Comparison of ENCODE assay signal across 8 mouse cellular contexts in the genomic region with DNA sequence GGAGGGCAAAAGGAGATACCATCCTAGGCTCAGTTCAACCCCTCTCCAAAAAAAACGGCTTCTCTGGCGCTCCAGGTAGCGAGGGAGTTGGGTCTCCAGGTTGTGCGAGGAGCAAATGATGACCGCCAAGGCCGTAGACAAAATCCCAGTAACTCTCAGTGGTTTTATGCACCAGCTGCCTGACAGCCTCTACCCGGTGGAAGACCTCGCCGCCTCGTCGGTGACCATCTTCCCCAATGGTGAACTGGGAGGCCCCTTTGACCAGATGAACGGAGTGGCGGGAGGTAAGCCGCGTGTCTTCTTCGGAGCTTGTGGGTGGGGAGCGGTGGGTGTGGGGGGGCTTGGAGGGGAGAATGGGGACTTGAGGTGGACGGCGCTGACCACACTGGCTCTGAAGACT. TPM values are rescaled to one million over a fixed set of nuclear protein-coding genes. Genes with fewer than 3 reads are reported as not detected.
DNase-seq lines count a peak whose midpoint lies in the region; ATAC-seq and TF ChIP-seq lines count a peak whose summit lies in the region.

No protein-coding gene starts in this region.

- peaks cover 21% of the 10 kb centered on the region for H3K27me3 ChIP-seq in spleen, adult 2 months (ENCODE audit: control insufficient read depth, insufficient read depth, low read length)
- peaks cover 100% of the 10 kb centered on the region for H3K27me3 ChIP-seq in hindbrain, embryonic 14.5 days (ENCODE audit: control insufficient read depth, insufficient read depth, low read length)

- no peak for TF ChIP-seq CTCF in spleen, adult 2 months (IDR thresholded peaks at IDR 0.05; ENCODE audit: extremely low read depth, insufficient read depth, insufficient read length, insufficient replicate concordance)

- ATAC-seq in CD4-positive, CD25-positive, alpha-beta regulatory T cell, adult 4 months = no peak
- ATAC-seq in hindbrain, embryonic 14.5 days (ENCODE audit: low FRiP score) = no peak

- H3K9ac ChIP-seq in hindbrain, embryonic 14.5 days = no peak overlapping the region

- 3% methylated on average over 19 of the region's 19 CpGs for WGBS in spleen, adult 2 months
- under 1% methylated on average over 19 of the region's 19 CpGs for WGBS in hindbrain, embryonic 14.5 days
- WGBS in macrophage (ENCODE audit: missing documents) = 2% methylated on average over 19 of the region's 19 CpGs

- peak overlapping the region; percentile 93 for H3K4me2 ChIP-seq in hindbrain, embryonic 14.5 days (replicated peaks)

- H3K79me2 ChIP-seq in macrophage (ENCODE audit: inconsistent target) = no peaks in the 10 kb centered on the region

- peaks cover 5% of the 10 kb centered on the region for H3K4me1 ChIP-seq in spleen, adult 2 months (ENCODE audit: control insufficient read depth, insufficient read depth, insufficient read length)
- H3K4me1 ChIP-seq in hindbrain, embryonic 14.5 days (replicated peaks; ENCODE audit: control insufficient read depth, insufficient read depth, low read length) = peaks cover 27% of the 10 kb centered on the region

- no peaks in the 10 kb centered on the region for H3K9me3 ChIP-seq in hindbrain, embryonic 14.5 days (ENCODE audit: control insufficient read depth, low read length)

- peak; percentile 48 for DNase-seq in CD4-positive, CD25-positive, alpha-beta regulatory T cell, adult 2 months (ENCODE audit: low read depth, low spot score)
- DNase-seq in spleen, adult 2 months (ENCODE audit: low read depth in 1 of 2, low spot score in 2 of 2) = peak in 1 of 2 experiments; percentile 10
- DNase-seq in spleen, postnatal 4 days (ENCODE audit: low spot score in 2 of 2) = no peak
- no peak for DNase-seq in hindbrain, embryonic 14.5 days (ENCODE audit: low spot score)
- peak; percentile 48 for DNase-seq in thymus, postnatal 4 days
- DNase-seq in adipocyte (ENCODE audit: low spot score) = no peak

- H3K4me3 ChIP-seq in spleen, adult 2 months (ENCODE audit: extremely low read depth, insufficient read depth, insufficient read length) = peak overlapping the region; percentile 75
- H3K4me3 ChIP-seq in hindbrain, embryonic 14.5 days (replicated peaks; ENCODE audit: low read length) = peak overlapping the region; percentile 59
- H3K4me3 ChIP-seq in macrophage (ENCODE audit: inconsistent target) = peak overlapping the region; percentile 55

- TF ChIP-seq POLR2A in spleen, adult 2 months (IDR thresholded peaks at IDR 0.05; ENCODE audit: low read depth, low read length) = no peak

- H3K36me3 ChIP-seq in spleen, adult 2 months (ENCODE audit: control insufficient read depth, insufficient read depth, low read length) = 0 out of 2 replicates have a peak, but pooled peaks cover 3% of the 10 kb centered on the region
- 0 out of 2 replicates have a peak, but pooled peaks cover 4% of the 10 kb centered on the region for H3K36me3 ChIP-seq in hindbrain, embryonic 14.5 days (replicated peaks; ENCODE audit: control insufficient read depth, insufficient read depth)
- no peaks in the 10 kb centered on the region for H3K36me3 ChIP-seq in macrophage (ENCODE audit: inconsistent target)

- H3K27ac ChIP-seq in spleen, adult 2 months (ENCODE audit: insufficient read depth, low read length) = no peak overlapping the region
- H3K27ac ChIP-seq in hindbrain, embryonic 14.5 days = no peak overlapping the region
- 0 out of 2 replicates have a peak overlapping the region, but pooled peaks have one; percentile 37 for H3K27ac ChIP-seq in macrophage

RNA-seq across cellular contexts. Expression of a gene that starts 2.8 kb away (rescaled TPM):
- 10 to 100 TPM; 49.2 to 69.1 TPM for polyA plus RNA-seq in CD4-positive, CD25-positive, alpha-beta regulatory T cell, adult 4 months (2017; shearing (Covaris generic))
- polyA plus RNA-seq in spleen, adult 2 months (2012; rRNA removed) = 12.5 and 17.7 TPM in 2 replicates
- 1.2 and 1.8 TPM in 2 replicates for polyA plus RNA-seq in hindbrain, embryonic 14.5 days (2014; fragmentation: Nextera tagmentation; extraction: Ambion mirVana)
- 100 to 1,000 TPM in 7 of 26 experiments, 10 to 100 TPM in 11, 1 to 10 TPM in 7, under 1 TPM in 1; 0.76 to 337 (median 29.7) TPM for total RNA-seq in macrophage (2018; cell fraction: chromatin; rRNA removed)
- 100 to 1,000 TPM in 7 of 26 experiments, 10 to 100 TPM in 14, 1 to 10 TPM in 5; 1.4 to 401 (median 24.9) TPM for total RNA-seq in macrophage (2018; cell fraction: cytosol; rRNA removed)
- total RNA-seq in macrophage (2018; cell fraction: nucleus; rRNA removed) = 100 to 1,000 TPM in 10 of 26 experiments, 10 to 100 TPM in 12, 1 to 10 TPM in 3, under 1 TPM in 1; 0.89 to 484 (median 80.4) TPM
- polyA plus RNA-seq in macrophage (2018) = 4.5 to 19.2 TPM (median 9.6 TPM) in 3 replicates

RNA-seq across cellular contexts. Expression of a gene that starts 10.6 kb away (rescaled TPM):
- polyA plus RNA-seq in CD4-positive, CD25-positive, alpha-beta regulatory T cell, adult 4 months (2017; shearing (Covaris generic)) = 10 to 100 TPM; 46.6 to 51.0 TPM
- polyA plus RNA-seq in spleen, adult 2 months (2012; rRNA removed) = 9.6 and 13.2 TPM in 2 replicates
- 99.1 and 104 TPM in 2 replicates for polyA plus RNA-seq in hindbrain, embryonic 14.5 days (2014; fragmentation: Nextera tagmentation; extraction: Ambion mirVana)
- total RNA-seq in macrophage (2018; cell fraction: chromatin; rRNA removed) = 10 to 100 TPM in 12 of 26 experiments, 1 to 10 TPM in 14; 3.9 to 18.2 (median 9.0) TPM
- 10 to 100 TPM; 14.4 to 30.5 (median 20.1) TPM for total RNA-seq in macrophage (2018; cell fraction: cytosol; rRNA removed)
- total RNA-seq in macrophage (2018; cell fraction: nucleus; rRNA removed) = 10 to 100 TPM in 25 of 26 experiments, 1 to 10 TPM in 1; 7.9 to 31.1 (median 19.0) TPM
- 12.0 to 21.8 TPM (median 16.8 TPM) in 3 replicates for polyA plus RNA-seq in macrophage (2018)

Comparison
In these comparisons a context has a peak if more than half of its experiments do, and no peak if none do; other contexts are left out.
1. DNase-seq: peak in CD4-positive, CD25-positive, alpha-beta regulatory T cell, adult 2 months (single experiment) and thymus, postnatal 4 days (single experiment); none in spleen, postnatal 4 days (0 of 2), hindbrain, embryonic 14.5 days (single experiment) and adipocyte (single experiment).
2. Peak in every context shown above with its lines, with median percentiles within 50 percentile points of each other: H3K4me3 ChIP-seq.